Mouse (Mus musculus): Measurements from ENCODE around the gene Ces2c.
"Not testable (repeated sequence)": the region's sequence is repeated elsewhere in the genome, so short reads cannot be mapped to it uniquely, and the experiment has no call there.

Gene Ces2c

DNA sequence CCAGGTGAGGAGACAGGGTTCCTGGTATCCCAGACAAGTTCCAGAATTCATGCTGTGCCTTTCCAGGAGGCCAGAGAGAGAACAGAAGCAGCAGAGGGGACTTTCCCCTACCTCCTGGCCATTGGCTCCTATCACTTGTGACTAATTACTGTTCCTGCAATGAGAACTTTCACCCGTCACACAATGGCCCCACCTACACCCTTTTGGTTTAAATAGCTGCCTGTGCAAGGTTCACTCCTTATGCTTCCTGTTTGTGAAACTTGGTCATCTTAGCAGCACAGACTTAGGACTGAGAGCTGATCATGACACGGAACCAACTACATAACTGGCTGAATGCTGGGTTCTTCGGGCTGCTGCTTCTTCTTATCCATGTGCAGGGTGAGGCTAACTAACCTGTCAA lies at the start of gene Ces2c:
Gene Ces2c, plus strand, starts transcription at position 238 of the 400 bp plus-strand sequence.
- in situ Hi-C loops (cut with MboI; ENCODE audit: low sequenced_read_pairs) = no loop called here

GRCm38 (mm10) chr8:104799385-104799784 lies 47.5 kb upstream of the Ces2c start:
- in situ Hi-C loops (cut with MboI; ENCODE audit: low sequenced_read_pairs) = no loop called here

- in situ Hi-C loops (cut with MboI; ENCODE audit: low sequenced_read_pairs) = no loop called here
Measured at GRCm38 (mm10) chr8:104806127-104806526, 40.7 kb upstream of the Ces2c start.

GRCm38 (mm10) chr8:104808542-104809413 lies 38.1 kb upstream of the Ces2c start:
- in situ Hi-C loops (cut with MboI; ENCODE audit: low sequenced_read_pairs) = no loop called here

DNA sequence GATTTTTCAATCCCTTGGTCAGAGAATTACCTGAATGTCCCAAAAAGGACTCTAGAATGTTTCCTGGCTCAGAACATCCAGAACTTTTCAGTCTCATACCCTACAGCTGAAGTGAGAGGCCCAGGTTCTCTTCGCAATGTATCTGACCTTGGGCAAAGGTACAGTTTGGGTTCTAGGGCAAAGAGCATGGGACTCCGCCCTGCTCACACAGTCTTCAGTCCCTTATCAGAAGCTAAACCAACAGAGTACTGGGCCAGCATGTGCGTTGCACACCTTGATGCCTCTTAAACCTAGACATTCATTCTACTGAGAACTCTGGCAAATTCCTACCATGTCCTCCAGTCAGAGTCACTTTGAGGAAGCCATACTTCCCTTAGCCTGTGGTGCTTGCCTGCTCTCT lies 37.4 kb upstream of the Ces2c start:
- in situ Hi-C loops (cut with MboI; ENCODE audit: low sequenced_read_pairs) = no loop called here

DNA sequence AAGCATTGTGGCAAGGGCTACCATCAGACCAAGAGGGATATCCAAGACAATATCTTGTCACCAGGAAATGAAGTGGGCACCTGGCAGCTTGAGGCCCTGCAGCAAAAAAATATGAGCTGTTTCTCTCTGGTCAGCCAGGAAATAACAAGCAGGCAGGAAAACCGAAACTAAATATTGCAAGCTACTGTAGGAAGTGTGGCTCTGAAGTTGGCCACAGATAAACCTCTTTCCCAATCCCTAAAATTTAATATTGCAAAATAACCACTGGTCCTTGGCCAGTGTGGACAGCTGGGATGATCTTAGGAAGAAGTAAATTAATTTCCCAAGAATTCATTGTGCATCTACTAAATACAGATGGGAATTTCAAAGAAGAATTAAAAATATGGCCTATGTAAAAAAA lies 20.0 kb upstream of the Ces2c start:
- in situ Hi-C loops (cut with MboI; ENCODE audit: low sequenced_read_pairs) = no loop called here

DNA sequence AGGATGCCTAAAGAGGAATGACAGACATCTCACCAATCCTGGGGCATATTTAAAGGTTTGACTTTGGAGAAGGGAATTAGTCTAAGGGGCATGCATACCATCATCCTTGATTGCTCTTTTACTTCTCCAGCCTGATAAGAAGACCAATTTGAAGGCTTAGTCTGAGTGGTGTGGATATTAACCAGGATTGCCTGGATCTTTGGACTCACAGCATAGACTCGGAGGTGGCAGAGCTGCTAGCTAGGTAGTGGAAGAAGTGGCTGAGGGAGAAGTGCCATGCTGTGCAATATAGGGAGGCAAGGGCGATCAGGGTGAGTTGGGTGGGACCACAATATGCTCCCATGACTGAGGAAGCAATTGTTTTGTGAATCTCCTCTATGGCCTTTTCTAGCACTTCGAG lies 18.6 kb upstream of the Ces2c start:
- in situ Hi-C loops (cut with MboI; ENCODE audit: low sequenced_read_pairs) = no loop called here

GRCm38 (mm10) chr8:104831440-104831839 lies 15.4 kb upstream of the Ces2c start, which contains the start of gene Ces2b:
TSS of gene Ces2b (plus strand) at chr8:104831572.
- in situ Hi-C loops (cut with MboI; ENCODE audit: low sequenced_read_pairs) = no loop called here

DNA sequence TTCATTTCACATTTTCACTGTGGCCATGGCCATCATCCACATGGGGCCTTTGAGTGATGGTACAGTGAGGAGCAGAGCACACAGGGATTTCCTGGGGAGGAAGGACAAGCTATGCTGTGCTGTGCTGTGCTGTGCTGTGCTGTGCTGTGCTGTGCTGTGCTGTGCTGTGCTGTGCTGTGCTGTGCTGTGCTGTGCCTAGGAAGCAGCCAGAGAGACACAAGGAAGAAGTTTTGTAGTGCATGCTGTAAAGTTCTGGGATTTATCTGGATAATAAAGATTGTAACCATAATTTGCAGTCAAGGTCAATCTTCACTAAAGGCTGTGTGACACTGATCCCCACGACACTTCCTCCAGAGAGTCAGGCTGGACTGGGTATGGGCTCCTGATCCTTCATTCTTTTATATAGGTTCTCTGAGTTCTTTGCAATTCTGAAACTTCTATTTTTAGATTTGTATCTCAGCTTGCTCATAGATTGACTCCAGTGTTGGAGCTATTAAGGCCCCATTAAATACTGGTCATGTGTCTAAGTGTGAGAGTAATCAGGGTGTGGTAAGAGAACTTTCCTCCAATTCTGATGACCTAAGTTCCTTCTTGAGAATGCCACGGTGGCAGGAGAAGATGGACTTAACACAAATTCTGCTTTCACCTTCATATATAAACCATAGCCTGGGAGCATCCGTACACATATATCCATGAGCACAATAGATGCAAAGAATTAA lies 5.3 kb upstream of the Ces2c start:
- in situ Hi-C loops (cut with MboI; ENCODE audit: low sequenced_read_pairs) = no loop called here

- in situ Hi-C loops (cut with MboI; ENCODE audit: low sequenced_read_pairs) = no loop called here
Measured at GRCm38 (mm10) chr8:104847741-104848462, 1.0 kb downstream of the Ces2c start.

- in situ Hi-C loops (cut with MboI; ENCODE audit: low sequenced_read_pairs) = not testable (repeated sequence)
Measured at GRCm38 (mm10) chr8:104866844-104867531, 20.1 kb downstream of the Ces2c start.

GRCm38 (mm10) chr8:104868876-104869275 lies 22.0 kb downstream of the Ces2c start:
- in situ Hi-C loops (cut with MboI; ENCODE audit: low sequenced_read_pairs) = not testable (repeated sequence)

GRCm38 (mm10) chr8:104886223-104886926 lies 39.5 kb downstream of the Ces2c start:
- in situ Hi-C loops (cut with MboI; ENCODE audit: low sequenced_read_pairs) = not testable (repeated sequence)

GRCm38 (mm10) chr8:104901746-104902145 lies 54.9 kb downstream of the Ces2c start:
- in situ Hi-C loops (cut with MboI; ENCODE audit: low sequenced_read_pairs) = no loop called here

Measured in CH12F3 (cell line).